Mouse (Mus musculus): ENCODE results near the gene Zfp711.

Gene Zfp711

GRCm38 (mm10) chrX:112600511-112601305 is at the start of gene Zfp711:
Gene Zfp711 (plus strand): TSS chrX:112600526.
- ChIA-PET POLR2A (interaction anchor here in 1 of 4 experiments (0.9 kb wide), 1 partner anchor 12 kb away, joined by 3 read pairs; no protein-coding TSS in a partner anchor), CTCF (no interaction called here)

- CTCF ChIA-PET = no interaction called here
- POLR2A ChIA-PET = no interaction called here
These were observed 32.6 kb upstream of the Zfp711 start for GRCm38 (mm10) chrX:112567716-112568115.

- POLR2A ChIA-PET = no interaction called here
- CTCF ChIA-PET = no interaction called here
These were observed 1.2 kb downstream of the Zfp711 start for GRCm38 (mm10) chrX:112601306-112602120.

DNA sequence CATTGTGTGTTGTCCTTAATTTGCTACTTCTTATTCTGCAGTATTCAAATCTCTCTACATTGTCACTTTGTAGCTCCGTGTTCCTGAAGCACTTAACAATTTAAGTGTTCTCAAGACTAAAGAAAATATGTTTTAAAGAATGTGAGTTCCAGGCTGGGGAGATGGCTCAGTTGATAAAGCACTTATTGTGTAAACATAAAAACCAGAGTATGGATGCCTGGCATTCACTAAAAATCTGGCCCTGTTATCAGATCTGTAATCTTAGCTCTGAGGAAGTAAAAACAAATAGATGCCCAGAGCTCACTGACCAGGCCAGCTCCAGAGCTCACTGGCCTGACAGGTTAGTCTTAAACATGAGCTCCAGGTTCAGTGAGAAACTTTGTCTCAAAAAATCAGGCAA is 75.2 kb downstream of the Zfp711 start:
- CTCF ChIA-PET = no interaction called here
- POLR2A ChIA-PET = no interaction called here

DNA sequence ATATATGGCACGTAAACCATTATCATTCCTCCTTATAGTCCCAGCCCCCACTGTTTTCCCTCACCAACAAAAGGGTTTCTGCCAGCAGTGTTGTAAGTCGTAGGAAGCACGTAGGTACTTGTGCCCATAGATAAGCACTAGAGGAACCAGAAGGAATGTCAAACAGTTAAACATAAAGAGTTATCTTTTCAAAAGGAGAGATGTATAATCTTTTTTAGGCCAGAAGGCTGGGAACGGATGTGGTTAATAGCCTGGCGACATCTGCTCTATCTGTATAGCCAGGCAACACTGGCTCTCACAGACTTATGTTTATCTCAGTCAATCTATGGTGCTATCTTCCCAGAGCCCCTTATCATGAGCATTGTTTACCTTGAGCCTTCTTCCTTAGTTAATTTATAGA is 80.3 kb downstream of the Zfp711 start:
- CTCF ChIA-PET = no interaction called here

More for the DNA sequence above, 80.3 kb downstream of the Zfp711 start:
- POLR2A ChIA-PET = no interaction called here
